Mouse (Mus musculus) stomach, embryonic 14.5 days (tissue): ENCODE measurements around the gene Dscam. TPM values are rescaled to one million over a fixed set of nuclear protein-coding genes. Genes with fewer than 3 reads are reported as not detected.

Source experiments
- ATAC-seq: fragments of 200-750 bp; cut with Nextera tagmentation; 2 replicates; pipeline ENCODE4 v1.8.0; 2017; ENCODE audit warnings: low read depth, moderate TSS enrichment; ENCODE audit not compliant: insufficient number of reproducible peaks, insufficient read depth, low FRiP score
- H3K27ac ChIP-seq: fragments of 300-500 bp; sonication (generic); 2 replicates; pipeline ENCODE4 v1.5.1; 2014; ENCODE audit warnings: mild to moderate bottlenecking, low read length, moderate library complexity, mixed read lengths
- H3K27me3 ChIP-seq: fragments of 300-500 bp; sonication (generic); 2 replicates; pipeline ENCODE4 v1.6.1; 2014; ENCODE audit warnings: low read length, control low read depth, mixed read lengths; ENCODE audit not compliant: control insufficient read depth, insufficient read depth
- H3K36me3 ChIP-seq: fragments of 300-500 bp; sonication (generic); 2 replicates; pipeline ENCODE4 v1.6.1; 2014; ENCODE audit warnings: mild to moderate bottlenecking, control low read depth, low read length, moderate library complexity, mixed read lengths; ENCODE audit not compliant: control insufficient read depth, insufficient read depth
- H3K4me1 ChIP-seq: fragments of 300-500 bp; sonication (generic); 2 replicates; pipeline ENCODE4 v1.6.1; 2014; ENCODE audit warnings: low read length, control low read depth, mixed read lengths; ENCODE audit not compliant: control insufficient read depth, insufficient read depth
- H3K4me2 ChIP-seq: fragments of 300-500 bp; sonication (generic); replicated peaks from 2 replicates; pipeline ENCODE4 v1.6.1; 2014; ENCODE audit warnings: low read depth, low read length, control low read depth
- H3K4me3 ChIP-seq: fragments of 300-500 bp; sonication (generic); 2 replicates; pipeline ENCODE4 v1.5.1; 2014; ENCODE audit warnings: low read depth, low read length, control low read depth
- H3K9ac ChIP-seq: fragments of 300-500 bp; sonication (generic); replicated peaks from 2 replicates; pipeline ENCODE4 v1.6.1; 2014; ENCODE audit warnings: low read depth, mild to moderate bottlenecking, control low read depth, low read length, moderate library complexity, mixed read lengths
- H3K9me3 ChIP-seq: fragments of 300-500 bp; sonication (generic); 2 replicates; pipeline ENCODE4 v1.6.1; 2016; ENCODE audit warnings: low read depth, low read length, control low read depth; ENCODE audit not compliant: control insufficient read depth
- WGBS: fragments of 180-500 bp; shearing (Covaris S2); extraction: QIAGEN DNeasy Blood & Tissue Kit; methylation state at CpG from one replicate; pipeline ENCODE4 v1.1.7; 2014; 5-methylcytosine and 5-hydroxymethylcytosine counted together
- polyA plus RNA-seq: library from polyadenylated mRNA; unstranded; fragments of >200 nt; fragmentation: Nextera tagmentation; extraction: Ambion mirVana; gene quantifications from 2 replicates; pipeline ENCODE4 v1.2.1, GENCODE M21; 2014

Gene Dscam
- polyA plus RNA-seq, 1 experiment from 2014 or later, result 0.30 TPM

GRCm38 (mm10) chr16:96617772-96618171, 552.8 kb downstream of the Dscam start:
- no peaks in the 10 kb centered on the region for H3K27me3 ChIP-seq
- H3K4me1 ChIP-seq, result no peaks in the 10 kb centered on the region
- H3K4me3 ChIP-seq, result no peak overlapping the region
- no peak overlapping the region for H3K27ac ChIP-seq
- no peak overlapping the region for H3K4me2 ChIP-seq
- H3K36me3 ChIP-seq, result no peaks in the 10 kb centered on the region
- H3K9ac ChIP-seq, result no peak overlapping the region
- ATAC-seq, result no peak
- 59% methylated on average over 4 of the region's 4 CpGs for WGBS
- no peaks in the 10 kb centered on the region for H3K9me3 ChIP-seq

- ATAC-seq, result no peak
- H3K27ac ChIP-seq, result no peak overlapping the region
- no peaks in the 10 kb centered on the region for H3K4me1 ChIP-seq
- no peaks in the 10 kb centered on the region for H3K36me3 ChIP-seq
- no peak overlapping the region for H3K9ac ChIP-seq
- WGBS, result 26% methylated on average over 4 of the region's 4 CpGs
- H3K9me3 ChIP-seq, result no peaks in the 10 kb centered on the region
- H3K4me2 ChIP-seq, result no peak overlapping the region
- H3K4me3 ChIP-seq, result no peak overlapping the region
- H3K27me3 ChIP-seq, result no peaks in the 10 kb centered on the region
Observed at GRCm38 (mm10) chr16:96613275-96613674, 557.3 kb downstream of the Dscam start.

- 71% methylated on average over 1 of the region's 1 CpGs for WGBS
- Histone ChIP-seq H3K9ac (no peak overlapping the region), H3K4me2 (no peak overlapping the region)
Observed at GRCm38 (mm10) chr16:96610806-96611205, 559.7 kb downstream of the Dscam start.

GRCm38 (mm10) chr16:96602206-96602605, 568.3 kb downstream of the Dscam start:
- H3K9me3 ChIP-seq, result no peaks in the 10 kb centered on the region
- H3K4me2 ChIP-seq, result no peak overlapping the region
- WGBS, result 47% methylated on average over 2 of the region's 2 CpGs
- H3K4me3 ChIP-seq, result no peak overlapping the region
- H3K27me3 ChIP-seq, result no peaks in the 10 kb centered on the region
- H3K9ac ChIP-seq, result no peak overlapping the region
- no peak overlapping the region for H3K27ac ChIP-seq
- H3K36me3 ChIP-seq, result no peaks in the 10 kb centered on the region
- no peak for ATAC-seq
- H3K4me1 ChIP-seq, result no peaks in the 10 kb centered on the region

More at GRCm38 (mm10) chr16:96610806-96611205, 559.7 kb downstream of the Dscam start:
- Histone ChIP-seq H3K4me3 (no peak overlapping the region), H3K36me3 (no peaks in the 10 kb centered on the region), H3K27me3 (no peaks in the 10 kb centered on the region), H3K4me1 (no peaks in the 10 kb centered on the region), H3K9me3 (no peaks in the 10 kb centered on the region), H3K27ac (no peak overlapping the region)
- no peak for ATAC-seq

- Histone ChIP-seq H3K9ac (no peak overlapping the region), H3K27me3 (no peaks in the 10 kb centered on the region), H3K4me1 (no peaks in the 10 kb centered on the region), H3K4me3 (no peak overlapping the region), H3K27ac (no peak overlapping the region), H3K9me3 (no peaks in the 10 kb centered on the region), H3K36me3 (no peaks in the 10 kb centered on the region), H3K4me2 (no peak overlapping the region)
- 83% methylated on average over 11 of the region's 11 CpGs for WGBS
- ATAC-seq, result no peak
Observed at GRCm38 (mm10) chr16:96600791-96601190, 569.8 kb downstream of the Dscam start.

- Histone ChIP-seq H3K27me3 (no peaks in the 10 kb centered on the region), H3K9me3 (no peaks in the 10 kb centered on the region), H3K36me3 (no peaks in the 10 kb centered on the region), H3K27ac (no peak overlapping the region), H3K4me1 (no peaks in the 10 kb centered on the region), H3K9ac (no peak overlapping the region), H3K4me3 (no peak overlapping the region), H3K4me2 (no peak overlapping the region)
- ATAC-seq, result no peak
- 78% methylated on average over 3 of the region's 3 CpGs for WGBS
Observed at GRCm38 (mm10) chr16:96599401-96600060, 571.0 kb downstream of the Dscam start.

- Histone ChIP-seq H3K9ac (no peak overlapping the region), H3K4me2 (no peak overlapping the region), H3K4me3 (no peak overlapping the region), H3K36me3 (no peaks in the 10 kb centered on the region), H3K27me3 (no peaks in the 10 kb centered on the region), H3K27ac (no peak overlapping the region), H3K9me3 (no peaks in the 10 kb centered on the region), H3K4me1 (no peaks in the 10 kb centered on the region)
- ATAC-seq, result no peak
- 80% methylated on average over 5 of the region's 5 CpGs for WGBS
Observed at GRCm38 (mm10) chr16:96575841-96576240, 594.7 kb downstream of the Dscam start.

GRCm38 (mm10) chr16:96567428-96567827, 603.1 kb downstream of the Dscam start:
- H3K9ac ChIP-seq, result no peak overlapping the region
- no peaks in the 10 kb centered on the region for H3K36me3 ChIP-seq
- no peak overlapping the region for H3K27ac ChIP-seq
- ATAC-seq, result no peak
- no peak overlapping the region for H3K4me3 ChIP-seq
- no peaks in the 10 kb centered on the region for H3K9me3 ChIP-seq
- H3K4me1 ChIP-seq, result 0 out of 2 replicates have a peak, but pooled peaks cover 3% of the 10 kb centered on the region
- 49% methylated on average over 3 of the region's 3 CpGs for WGBS
- no peaks in the 10 kb centered on the region for H3K27me3 ChIP-seq
- H3K4me2 ChIP-seq, result no peak overlapping the region
